Mouse (Mus musculus): Measurements from ENCODE around the gene Afg3l1.

- TF ChIP-seq CTCF (IDR thresholded peaks at IDR 0.05; ENCODE audit: extremely low read depth, insufficient read depth, low read length) = no peak
- no peak for TF ChIP-seq POLR2A (IDR thresholded peaks at IDR 0.05; ENCODE audit: extremely low read depth, insufficient read depth, low read length)
Measured at GRCm38 (mm10) chr8:123450783-123451182, 26.9 kb upstream of the Afg3l1 start.
